Mouse (Mus musculus): Measurements from ENCODE around the gene Tmigd3. TPM values are rescaled to one million over a fixed set of nuclear protein-coding genes. Genes with fewer than 3 reads are reported as not detected.

Tmigd3 gene
- polyA plus RNA-seq (2015; fragmentation: Nextera tagmentation; extraction: Ambion mirVana), result 0.58 TPM in 1 of 2 replicates, not detected in the other

DNA sequence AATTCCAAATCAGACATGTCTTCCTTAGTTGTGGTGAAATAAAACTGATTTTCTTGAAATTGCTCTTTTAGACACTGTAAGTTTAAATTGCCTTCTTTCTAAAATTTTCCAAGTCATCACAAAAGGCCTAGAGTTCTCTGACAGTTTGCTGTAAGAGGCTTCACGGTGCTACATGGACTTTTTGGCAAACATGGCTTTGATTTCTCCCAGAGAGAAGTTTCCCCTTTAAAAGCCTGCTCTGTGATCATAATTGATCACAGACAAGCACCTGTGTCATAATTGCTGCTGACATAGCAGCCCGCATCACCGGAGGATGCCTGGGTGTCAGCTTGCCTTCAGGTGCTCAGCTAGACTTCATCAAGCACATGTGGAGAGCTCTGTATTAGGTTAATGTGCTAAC, at the start of gene Tmigd3, which contains the start of gene Adora3:
Tmigd3 (plus strand) TSS at position 346 of the 400 bp plus-strand sequence.
Adora3 (plus strand) TSS at position 301 of the 400 bp plus-strand sequence.
- no peak for ATAC-seq
- WGBS, result 76% methylated on average over 3 of the region's 3 CpGs

DNA sequence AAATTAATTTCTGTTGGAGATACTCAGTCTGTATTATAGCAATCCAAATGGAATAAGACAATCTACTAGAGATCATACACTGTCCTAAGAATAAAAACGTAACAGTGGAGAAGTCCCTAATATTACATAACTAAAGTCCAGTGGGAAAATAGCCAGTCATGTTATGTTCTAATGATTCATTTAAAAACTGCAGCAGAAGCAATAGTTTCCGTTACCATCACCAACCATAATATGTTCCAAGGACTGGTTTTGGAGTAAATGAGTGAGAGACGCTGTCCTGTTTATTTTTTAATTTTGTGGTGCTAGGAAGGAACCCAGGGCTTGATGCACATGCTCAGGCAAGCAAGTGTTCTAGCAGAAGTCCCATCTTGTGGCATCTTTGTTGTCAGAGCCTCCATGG, 49.2 kb upstream of the Tmigd3 start:
- WGBS, result 92% methylated on average over 3 of the region's 3 CpGs
- no peak for ATAC-seq
- Histone ChIP-seq H3K9ac (replicated peaks; ENCODE audit: low read depth, low read length) (no peak overlapping the region), H3K4me1 (replicated peaks; ENCODE audit: control insufficient read depth, insufficient read depth, low read length) (no peaks in the 10 kb centered on the region), H3K9me3 (ENCODE audit: control insufficient read depth, low read length) (no peaks in the 10 kb centered on the region), H3K4me3 (replicated peaks; ENCODE audit: low read length) (no peak overlapping the region), H3K27ac (ENCODE audit: low read length) (no peak overlapping the region), H3K4me2 (ENCODE audit: low read length) (no peak overlapping the region), H3K27me3 (replicated peaks; ENCODE audit: control insufficient read depth, insufficient read depth, low read length) (no peaks in the 10 kb centered on the region), H3K36me3 (ENCODE audit: control insufficient read depth, insufficient read depth) (no peaks in the 10 kb centered on the region)

More for the DNA sequence above, at the start of gene Tmigd3, which contains the start of gene Adora3:
- no peak within 1 kb of the TSS for H3K4me2 ChIP-seq (ENCODE audit: low read length)
- H3K4me3 ChIP-seq (replicated peaks; ENCODE audit: low read length), result no peak within 1 kb of the TSS
- no peaks in the 10 kb centered on the region for H3K36me3 ChIP-seq (ENCODE audit: control insufficient read depth, insufficient read depth)
- no peaks in the 10 kb centered on the region for H3K9me3 ChIP-seq (ENCODE audit: control insufficient read depth, low read length)
- no peaks in the 10 kb centered on the region for H3K27me3 ChIP-seq (replicated peaks; ENCODE audit: control insufficient read depth, insufficient read depth, low read length)
- H3K4me1 ChIP-seq (replicated peaks; ENCODE audit: control insufficient read depth, insufficient read depth, low read length), result peaks cover 9% of the 10 kb centered on the region
- H3K9ac ChIP-seq (replicated peaks; ENCODE audit: low read depth, low read length), result no peak within 1 kb of the TSS
- H3K27ac ChIP-seq (ENCODE audit: low read length), result no peak within 1 kb of the TSS

DNA sequence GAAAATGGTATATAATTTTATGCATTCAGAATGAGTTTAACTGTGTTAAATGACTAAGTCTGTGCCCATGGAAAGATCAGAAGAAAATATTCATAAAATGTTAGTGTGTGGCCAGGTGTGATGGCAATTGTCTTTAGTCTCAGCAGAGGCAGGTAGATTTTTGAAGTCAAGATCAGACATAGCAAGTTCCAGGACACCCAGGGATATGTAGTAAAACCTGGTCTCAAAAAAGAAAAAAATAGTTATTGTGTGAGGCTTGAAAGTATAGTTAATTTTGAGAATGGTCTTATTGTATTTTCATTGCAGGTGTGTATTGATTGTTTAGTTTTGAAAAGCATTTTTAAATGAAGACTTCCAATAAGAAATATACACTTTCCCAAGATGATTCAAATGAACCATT, 47.1 kb upstream of the Tmigd3 start:
- H3K4me2 ChIP-seq (ENCODE audit: low read length), result no peak overlapping the region
- H3K4me1 ChIP-seq (replicated peaks; ENCODE audit: control insufficient read depth, insufficient read depth, low read length), result no peaks in the 10 kb centered on the region
- no peak overlapping the region for H3K27ac ChIP-seq (ENCODE audit: low read length)
- ATAC-seq, result no peak
- no peaks in the 10 kb centered on the region for H3K27me3 ChIP-seq (replicated peaks; ENCODE audit: control insufficient read depth, insufficient read depth, low read length)
- H3K4me3 ChIP-seq (replicated peaks; ENCODE audit: low read length), result no peak overlapping the region
- no peaks in the 10 kb centered on the region for H3K36me3 ChIP-seq (ENCODE audit: control insufficient read depth, insufficient read depth)
- H3K9ac ChIP-seq (replicated peaks; ENCODE audit: low read depth, low read length), result no peak overlapping the region
- no peaks in the 10 kb centered on the region for H3K9me3 ChIP-seq (ENCODE audit: control insufficient read depth, low read length)

DNA sequence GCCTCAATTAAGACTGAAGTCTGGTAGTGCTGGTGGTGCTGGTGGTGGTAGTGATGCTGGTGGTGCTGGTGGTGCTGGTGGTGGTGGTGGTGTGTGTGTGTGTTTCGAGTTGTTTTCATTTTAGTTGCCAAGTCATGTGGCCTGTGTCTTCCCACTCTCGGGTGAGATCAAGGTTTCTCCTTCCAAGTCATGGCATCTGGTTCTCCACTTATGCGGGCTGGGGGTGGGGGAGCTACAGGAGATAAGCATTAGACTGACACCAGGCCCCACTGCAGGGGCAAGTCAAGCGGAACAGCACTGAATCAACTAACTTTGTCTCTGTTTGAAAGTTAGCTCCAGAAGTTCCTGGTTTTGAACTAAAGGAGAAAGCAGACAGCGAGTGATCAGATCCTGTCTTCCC, 46.6 kb upstream of the Tmigd3 start:
- Histone ChIP-seq H3K36me3 (ENCODE audit: control insufficient read depth, insufficient read depth) (no peaks in the 10 kb centered on the region), H3K4me2 (ENCODE audit: low read length) (no peak overlapping the region), H3K27me3 (replicated peaks; ENCODE audit: control insufficient read depth, insufficient read depth, low read length) (no peaks in the 10 kb centered on the region), H3K27ac (ENCODE audit: low read length) (no peak overlapping the region), H3K4me1 (replicated peaks; ENCODE audit: control insufficient read depth, insufficient read depth, low read length) (no peaks in the 10 kb centered on the region), H3K4me3 (replicated peaks; ENCODE audit: low read length) (no peak overlapping the region), H3K9ac (replicated peaks; ENCODE audit: low read depth, low read length) (no peak overlapping the region), H3K9me3 (ENCODE audit: control insufficient read depth, low read length) (no peaks in the 10 kb centered on the region)
- ATAC-seq, result no peak
- WGBS, result 61% methylated on average over 5 of the region's 5 CpGs

DNA sequence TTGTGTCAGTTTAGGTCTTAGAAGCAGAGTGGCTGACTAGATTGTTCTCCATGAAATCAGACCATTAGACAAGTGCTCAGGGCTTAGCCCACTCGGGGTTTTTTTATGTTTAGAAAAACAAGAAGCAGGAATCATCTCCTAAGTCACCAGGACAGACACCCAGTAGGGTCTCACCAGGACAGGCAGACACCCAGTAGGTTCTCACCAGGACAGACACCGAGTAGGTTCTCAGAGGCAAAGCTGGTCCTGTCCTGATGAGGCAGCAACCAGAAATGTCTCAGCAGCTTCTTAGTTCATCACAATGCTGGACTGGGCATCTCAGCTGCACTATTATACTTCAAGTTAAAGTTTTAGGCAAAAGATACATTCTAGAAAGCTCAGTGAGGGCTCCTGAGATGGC, 46.0 kb upstream of the Tmigd3 start:
- no peaks in the 10 kb centered on the region for H3K9me3 ChIP-seq (ENCODE audit: control insufficient read depth, low read length)
- no peak for ATAC-seq
- no peak overlapping the region for H3K4me2 ChIP-seq (ENCODE audit: low read length)
- no peak overlapping the region for H3K27ac ChIP-seq (ENCODE audit: low read length)
- no peaks in the 10 kb centered on the region for H3K36me3 ChIP-seq (ENCODE audit: control insufficient read depth, insufficient read depth)
- H3K9ac ChIP-seq (replicated peaks; ENCODE audit: low read depth, low read length), result no peak overlapping the region
- 56% methylated on average over 2 of the region's 2 CpGs for WGBS
- no peaks in the 10 kb centered on the region for H3K4me1 ChIP-seq (replicated peaks; ENCODE audit: control insufficient read depth, insufficient read depth, low read length)
- H3K4me3 ChIP-seq (replicated peaks; ENCODE audit: low read length), result no peak overlapping the region
- no peaks in the 10 kb centered on the region for H3K27me3 ChIP-seq (replicated peaks; ENCODE audit: control insufficient read depth, insufficient read depth, low read length)

DNA sequence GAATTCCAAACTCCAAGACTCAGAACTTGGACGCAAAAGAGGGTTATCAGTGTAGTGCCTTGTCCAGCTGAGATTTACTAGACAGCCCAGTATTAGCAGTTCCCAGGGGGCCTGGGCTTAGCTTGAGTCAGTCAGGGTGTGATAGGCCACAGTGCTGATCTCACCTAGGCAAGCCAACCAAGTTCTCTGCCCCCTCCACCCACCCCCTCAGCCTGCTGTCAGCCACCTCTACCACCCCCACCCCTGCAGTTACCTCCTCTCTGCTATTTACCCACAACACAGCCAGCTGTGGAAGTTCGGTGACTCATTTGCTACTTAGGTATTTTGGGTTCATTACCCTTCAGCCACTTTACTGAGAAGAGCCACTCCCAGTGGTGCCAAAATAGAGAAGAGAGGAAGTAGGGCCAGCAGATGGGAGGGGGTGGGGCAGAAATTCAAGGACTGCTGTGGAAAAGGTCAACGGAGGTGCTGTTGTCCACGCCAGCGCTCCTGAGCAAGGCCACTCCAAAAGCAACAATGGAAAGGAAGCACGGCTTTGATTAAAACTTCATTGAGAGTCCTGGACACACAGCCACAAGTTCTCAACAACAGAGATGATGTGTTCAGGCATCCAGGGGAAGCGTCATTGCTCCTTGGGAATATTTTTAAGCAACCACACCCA, 45.1 kb upstream of the Tmigd3 start:
- ATAC-seq, result no peak
- Histone ChIP-seq H3K27me3 (replicated peaks; ENCODE audit: control insufficient read depth, insufficient read depth, low read length) (no peaks in the 10 kb centered on the region), H3K4me2 (ENCODE audit: low read length) (no peak overlapping the region), H3K9me3 (ENCODE audit: control insufficient read depth, low read length) (no peaks in the 10 kb centered on the region), H3K36me3 (ENCODE audit: control insufficient read depth, insufficient read depth) (no peaks in the 10 kb centered on the region), H3K4me3 (replicated peaks; ENCODE audit: low read length) (no peak overlapping the region), H3K27ac (ENCODE audit: low read length) (no peak overlapping the region), H3K9ac (replicated peaks; ENCODE audit: low read depth, low read length) (no peak overlapping the region), H3K4me1 (replicated peaks; ENCODE audit: control insufficient read depth, insufficient read depth, low read length) (no peaks in the 10 kb centered on the region)
- 71% methylated on average over 7 of the region's 7 CpGs for WGBS

DNA sequence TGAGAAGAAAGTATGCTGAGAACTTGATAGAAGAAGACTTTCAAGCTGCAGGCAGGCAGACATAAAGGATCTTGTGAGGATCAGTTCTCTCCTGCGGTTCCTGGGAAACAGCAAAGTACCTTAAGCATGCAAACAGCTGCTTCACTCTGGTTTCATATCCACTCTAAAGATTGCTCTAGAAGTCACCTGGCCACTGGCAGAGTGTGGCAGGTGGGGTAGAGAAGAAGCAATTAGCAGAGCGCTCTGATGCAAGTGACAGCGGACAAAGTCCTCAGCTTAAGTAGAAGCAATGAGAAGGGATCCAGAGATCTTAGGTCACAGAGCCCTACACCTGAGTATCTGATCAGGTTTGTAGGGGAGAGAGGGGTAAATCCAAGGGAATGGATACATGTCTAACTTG, 39.1 kb upstream of the Tmigd3 start:
- H3K9me3 ChIP-seq (ENCODE audit: control insufficient read depth, low read length), result no peaks in the 10 kb centered on the region
- H3K4me3 ChIP-seq (replicated peaks; ENCODE audit: low read length), result no peak overlapping the region
- H3K27me3 ChIP-seq (replicated peaks; ENCODE audit: control insufficient read depth, insufficient read depth, low read length), result no peaks in the 10 kb centered on the region
- H3K4me1 ChIP-seq (replicated peaks; ENCODE audit: control insufficient read depth, insufficient read depth, low read length), result no peaks in the 10 kb centered on the region
- no peaks in the 10 kb centered on the region for H3K36me3 ChIP-seq (ENCODE audit: control insufficient read depth, insufficient read depth)
- no peak for ATAC-seq
- no peak overlapping the region for H3K27ac ChIP-seq (ENCODE audit: low read length)
- 96% methylated on average over 3 of the region's 3 CpGs for WGBS
- no peak overlapping the region for H3K9ac ChIP-seq (replicated peaks; ENCODE audit: low read depth, low read length)
- H3K4me2 ChIP-seq (ENCODE audit: low read length), result no peak overlapping the region

DNA sequence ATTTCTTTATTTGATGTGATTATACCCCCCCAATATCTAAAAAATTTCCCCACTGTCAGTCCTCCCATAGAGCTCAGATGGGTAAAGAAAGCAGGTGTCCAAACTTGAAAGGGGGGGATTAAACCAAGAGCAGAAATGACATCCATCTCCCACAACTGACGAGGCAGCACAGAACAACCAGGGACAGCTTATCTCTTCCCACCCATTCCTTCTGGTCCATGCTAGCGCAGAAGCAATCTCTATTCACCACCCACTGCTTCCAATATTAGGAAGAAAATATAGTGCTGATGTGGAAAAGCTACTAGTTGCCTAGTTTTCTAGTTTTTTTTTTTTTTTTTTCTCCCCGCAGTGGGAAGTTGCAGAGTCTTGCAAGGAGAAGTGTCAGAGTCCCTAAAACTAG, 34.8 kb upstream of the Tmigd3 start:
- Histone ChIP-seq H3K4me2 (ENCODE audit: low read length) (no peak overlapping the region), H3K9me3 (ENCODE audit: control insufficient read depth, low read length) (no peaks in the 10 kb centered on the region), H3K4me3 (replicated peaks; ENCODE audit: low read length) (no peak overlapping the region), H3K9ac (replicated peaks; ENCODE audit: low read depth, low read length) (no peak overlapping the region), H3K27ac (ENCODE audit: low read length) (no peak overlapping the region), H3K27me3 (replicated peaks; ENCODE audit: control insufficient read depth, insufficient read depth, low read length) (no peaks in the 10 kb centered on the region), H3K4me1 (replicated peaks; ENCODE audit: control insufficient read depth, insufficient read depth, low read length) (no peaks in the 10 kb centered on the region), H3K36me3 (ENCODE audit: control insufficient read depth, insufficient read depth) (no peaks in the 10 kb centered on the region)
- no peak for ATAC-seq
- WGBS, result 73% methylated on average over 3 of the region's 3 CpGs

DNA sequence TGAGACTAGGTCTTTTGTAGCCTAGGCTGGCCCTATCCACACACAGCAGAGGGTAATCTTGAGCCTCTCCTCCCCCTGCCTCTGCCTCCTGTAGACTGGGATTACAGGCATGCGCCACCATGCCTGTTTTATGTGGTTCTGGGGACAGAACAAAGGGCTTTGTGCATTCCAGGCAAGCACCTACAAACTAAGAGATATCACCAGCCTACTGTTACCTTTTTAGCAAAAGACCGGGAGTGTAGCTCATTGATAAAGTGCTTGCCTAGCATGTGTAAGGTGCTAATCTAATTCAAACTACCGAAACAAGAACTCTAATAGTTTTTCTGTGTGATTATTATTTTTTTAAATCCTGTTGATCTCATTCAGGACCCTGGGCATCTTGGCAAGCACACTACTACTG, 33.8 kb upstream of the Tmigd3 start:
- no peak for ATAC-seq
- no peak overlapping the region for H3K27ac ChIP-seq (ENCODE audit: low read length)
- no peak overlapping the region for H3K9ac ChIP-seq (replicated peaks; ENCODE audit: low read depth, low read length)
- no peaks in the 10 kb centered on the region for H3K4me1 ChIP-seq (replicated peaks; ENCODE audit: control insufficient read depth, insufficient read depth, low read length)
- no peak overlapping the region for H3K4me2 ChIP-seq (ENCODE audit: low read length)
- 89% methylated on average over 3 of the region's 3 CpGs for WGBS
- H3K36me3 ChIP-seq (ENCODE audit: control insufficient read depth, insufficient read depth), result no peaks in the 10 kb centered on the region
- no peaks in the 10 kb centered on the region for H3K27me3 ChIP-seq (replicated peaks; ENCODE audit: control insufficient read depth, insufficient read depth, low read length)
- H3K9me3 ChIP-seq (ENCODE audit: control insufficient read depth, low read length), result no peaks in the 10 kb centered on the region
- no peak overlapping the region for H3K4me3 ChIP-seq (replicated peaks; ENCODE audit: low read length)

DNA sequence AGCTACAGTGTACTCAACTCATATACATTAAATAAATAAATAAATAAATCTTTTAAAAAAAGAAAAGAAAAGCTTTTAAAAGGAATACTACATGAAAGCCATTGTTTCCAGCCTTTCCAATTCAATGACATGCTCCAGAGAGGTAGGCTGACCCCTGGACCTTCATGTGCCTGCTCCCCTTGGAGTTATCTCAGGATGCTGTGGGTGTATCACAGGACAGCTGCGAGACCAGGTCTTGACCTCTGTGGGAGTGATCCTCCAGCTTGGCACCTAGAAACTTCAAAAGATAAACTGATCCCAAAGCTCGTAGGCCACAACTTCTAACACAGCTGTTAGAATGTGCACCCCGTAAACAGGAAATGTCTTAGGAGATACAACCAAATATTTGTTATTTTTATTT, 32.0 kb upstream of the Tmigd3 start:
- Histone ChIP-seq H3K9me3 (ENCODE audit: control insufficient read depth, low read length) (no peaks in the 10 kb centered on the region), H3K36me3 (ENCODE audit: control insufficient read depth, insufficient read depth) (no peaks in the 10 kb centered on the region), H3K4me2 (ENCODE audit: low read length) (no peak overlapping the region), H3K4me3 (replicated peaks; ENCODE audit: low read length) (no peak overlapping the region), H3K4me1 (replicated peaks; ENCODE audit: control insufficient read depth, insufficient read depth, low read length) (no peaks in the 10 kb centered on the region), H3K9ac (replicated peaks; ENCODE audit: low read depth, low read length) (no peak overlapping the region), H3K27me3 (replicated peaks; ENCODE audit: control insufficient read depth, insufficient read depth, low read length) (no peaks in the 10 kb centered on the region), H3K27ac (ENCODE audit: low read length) (no peak overlapping the region)
- 87% methylated on average over 3 of the region's 3 CpGs for WGBS
- no peak for ATAC-seq

All from forebrain, embryonic 16.5 days (tissue).